Mouse (Mus musculus) liver, adult 2 months (tissue): ENCODE data around the gene Lhpp. TPM values are rescaled to one million over a fixed set of nuclear protein-coding genes. Genes with fewer than 3 reads are reported as not detected.

ENCODE experiments used
- DNase-seq: peaks from one replicate; pipeline ENCODE4 v3.0.0-alpha.2; 2011; ENCODE audit warnings: low read depth, low spot score; ENCODE audit errors: extremely low read depth
- H3K27ac ChIP-seq: fragments of 200-500 bp; replicated peaks from 2 replicates; pipeline ENCODE4 v1.5.1; 2012; ENCODE audit warnings: low read depth, mild to moderate bottlenecking, control low read depth, inconsistent platforms, low read length; ENCODE audit not compliant: insufficient read depth
- H3K27me3 ChIP-seq: fragments of 200-500 bp; 2 replicates; pipeline ENCODE4 v1.6.1; 2012; ENCODE audit warnings: mild to moderate bottlenecking, moderate library complexity, low read length, inconsistent platforms; ENCODE audit not compliant: control insufficient read depth, insufficient read depth
- H3K36me3 ChIP-seq: fragments of 200-500 bp; 2 replicates; pipeline ENCODE4 v1.6.1; 2012; ENCODE audit warnings: low read length, inconsistent platforms; ENCODE audit not compliant: control insufficient read depth, insufficient read depth
- H3K4me1 ChIP-seq: fragments of 200-500 bp; 2 replicates; pipeline ENCODE4 v1.6.1; 2011; ENCODE audit warnings: low read length; ENCODE audit not compliant: control insufficient read depth, insufficient read depth
- H3K4me3 ChIP-seq: fragments of 200-500 bp; 2 replicates; pipeline ENCODE4 v1.5.1; 2011; ENCODE audit warnings: low read depth, mild to moderate bottlenecking, control low read depth, low read length, moderate library complexity; ENCODE audit not compliant: insufficient read depth
- H3K79me2 ChIP-seq: fragments of 200-500 bp; 2 replicates; pipeline ENCODE4 v1.6.1; 2012; ENCODE audit warnings: inconsistent platforms, mild to moderate bottlenecking, low read length, moderate library complexity; ENCODE audit not compliant: control insufficient read depth, insufficient read depth
- H3K9ac ChIP-seq: fragments of 200-500 bp; 2 replicates; pipeline ENCODE4 v1.6.1; 2012; ENCODE audit warnings: low read depth, mild to moderate bottlenecking, control low read depth, inconsistent platforms, low read length
- CTCF ChIP-seq: fragments of 200-500 bp; IDR thresholded peaks from 2 replicates; pipeline ENCODE4 v1.5.1; 2011; ENCODE audit warnings: low read depth, low read length, control low read depth
- POLR2A ChIP-seq: fragments of 200-500 bp; IDR thresholded peaks from 2 replicates; pipeline ENCODE4 v1.6.1; 2011; ENCODE audit warnings: low read length, control low read depth; ENCODE audit not compliant: insufficient read depth; ENCODE audit errors: extremely low read depth
- WGBS: fragments of 180-500 bp; shearing (Covaris S2); methylation state at CpG from one replicate; pipeline ENCODE4 v1.1.7; 2018; 5-methylcytosine and 5-hydroxymethylcytosine counted together
- polyA plus RNA-seq: library from polyadenylated mRNA; depleted of rRNA; stranded (reverse); fragments of >200 nt; gene quantifications from 2 replicates; pipeline ENCODE4 v1.2.3, GENCODE M21; 2012; rRNA removed
- total RNA-seq: library from RNA; depleted of rRNA; stranded (reverse); fragments of >200 nt; gene quantifications from 2 replicates; pipeline ENCODE4 v1.2.3, GENCODE M21; 2014; rRNA removed

Lhpp gene
- total and polyA plus RNA-seq, 2 experiments, result 60.2 to 137 TPM

DNA sequence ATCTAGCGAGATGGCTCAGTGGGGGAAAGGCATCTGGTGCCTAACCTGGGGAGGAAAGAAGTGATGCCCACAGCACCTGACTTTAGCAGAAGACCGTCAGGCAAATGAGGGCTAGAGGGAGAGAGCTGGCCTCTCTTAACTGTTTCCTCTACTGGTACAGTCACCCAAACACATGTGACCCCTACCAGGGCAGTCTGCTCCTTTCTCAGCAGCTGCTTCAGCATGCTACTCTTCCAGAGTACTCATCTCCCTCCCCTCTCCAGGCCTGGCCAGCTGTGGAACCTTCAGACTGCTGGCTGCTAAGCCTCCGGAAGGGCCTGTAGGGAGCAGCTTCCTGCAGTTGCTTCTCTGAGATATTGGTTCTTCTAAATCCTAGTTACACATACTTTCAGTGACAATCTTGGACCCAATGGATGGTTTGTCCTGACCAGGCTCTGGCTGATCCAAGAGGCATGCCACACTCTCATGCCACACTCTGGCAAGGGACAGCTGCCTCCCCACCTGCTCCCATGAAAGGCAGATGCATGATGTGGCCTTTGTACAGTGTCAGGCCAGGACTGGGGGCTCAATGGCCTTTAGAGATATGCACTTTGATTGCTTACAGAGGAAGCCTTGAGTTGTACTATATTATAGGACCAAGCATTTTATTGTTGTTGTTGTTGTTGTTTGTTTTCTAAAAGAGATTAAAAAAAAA lies 137.8 kb downstream of the Lhpp start:
- H3K27ac ChIP-seq, result no peak overlapping the region
- no peaks in the 10 kb centered on the region for H3K27me3 ChIP-seq
- H3K9ac ChIP-seq, result no peak overlapping the region
- H3K36me3 ChIP-seq, result no peaks in the 10 kb centered on the region
- 79% methylated on average over 3 of the region's 3 CpGs for WGBS
- no peaks in the 10 kb centered on the region for H3K4me1 ChIP-seq
- no peak overlapping the region for H3K4me3 ChIP-seq
- DNase-seq, result no peak
- no peaks in the 10 kb centered on the region for H3K79me2 ChIP-seq
- TF ChIP-seq POLR2A (no peak), CTCF (no peak)

DNA sequence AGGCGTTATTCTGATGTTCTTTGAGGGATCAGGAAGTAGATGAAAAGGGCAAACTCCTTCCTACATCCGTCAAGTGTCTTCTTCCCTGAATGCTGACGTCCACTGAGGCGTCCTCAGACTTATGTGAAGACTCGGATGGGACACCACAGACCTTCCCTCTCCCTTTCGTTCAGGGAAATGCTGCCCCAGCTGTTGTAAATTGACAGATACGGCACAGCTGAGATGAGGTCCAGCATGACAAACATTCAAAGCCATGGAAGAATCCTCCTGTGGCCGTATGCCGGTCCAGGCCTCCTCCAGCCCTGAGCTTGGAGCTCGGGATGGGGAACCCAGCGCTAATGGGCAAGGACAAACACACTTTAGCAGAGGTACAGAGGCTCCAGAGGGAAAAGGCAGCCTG lies 139.1 kb downstream of the Lhpp start:
- no peaks in the 10 kb centered on the region for H3K79me2 ChIP-seq
- no peaks in the 10 kb centered on the region for H3K4me1 ChIP-seq
- H3K27ac ChIP-seq, result no peak overlapping the region
- no peaks in the 10 kb centered on the region for H3K36me3 ChIP-seq
- DNase-seq, result no peak
- H3K9ac ChIP-seq, result no peak overlapping the region
- TF ChIP-seq CTCF (no peak), POLR2A (no peak)
- no peaks in the 10 kb centered on the region for H3K27me3 ChIP-seq
- no peak overlapping the region for H3K4me3 ChIP-seq
- 95% methylated on average over 11 of the region's 11 CpGs for WGBS

DNA sequence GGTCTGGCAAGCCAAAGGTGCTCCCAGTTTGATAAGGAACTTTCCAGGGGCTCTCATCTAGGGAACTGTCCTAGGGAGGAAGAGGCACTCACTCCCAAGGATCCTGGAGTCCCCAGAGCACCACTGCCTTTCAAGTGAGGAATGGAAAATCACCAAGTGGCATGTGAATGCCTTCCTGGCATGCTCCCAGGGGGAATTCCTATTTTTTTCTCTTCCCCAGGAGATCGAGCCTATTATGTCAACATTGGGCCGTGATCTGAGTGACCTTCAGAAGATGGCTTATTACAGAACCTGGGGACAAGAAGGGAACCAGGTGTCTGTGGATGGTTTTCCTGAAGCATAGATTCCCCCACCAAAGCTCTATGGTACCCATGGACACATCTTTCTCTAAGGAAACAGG lies 141.3 kb downstream of the Lhpp start:
- DNase-seq, result no peak
- H3K27ac ChIP-seq, result no peak overlapping the region

GRCm38 (mm10) chr7:132753518-132754388 lies 143.3 kb downstream of the Lhpp start:
- no peak overlapping the region for H3K27ac ChIP-seq
- H3K9ac ChIP-seq, result no peak overlapping the region
- WGBS, result 85% methylated on average over 4 of the region's 4 CpGs
- H3K4me1 ChIP-seq, result no peaks in the 10 kb centered on the region
- H3K27me3 ChIP-seq, result no peaks in the 10 kb centered on the region
- DNase-seq, result no peak
- peaks cover 5% of the 10 kb centered on the region; the same call in 1 of the 2 replicates for H3K36me3 ChIP-seq
- H3K4me3 ChIP-seq, result no peak overlapping the region
- no peak for TF ChIP-seq POLR2A
- no peak for TF ChIP-seq CTCF
- no peaks in the 10 kb centered on the region; the same call in 1 of the 2 replicates for H3K79me2 ChIP-seq

More for the DNA sequence above, 141.3 kb downstream of the Lhpp start:
- Histone ChIP-seq H3K36me3 (no peaks in the 10 kb centered on the region), H3K27me3 (no peaks in the 10 kb centered on the region), H3K4me3 (no peak overlapping the region), H3K9ac (no peak overlapping the region), H3K79me2 (no peaks in the 10 kb centered on the region; the same call in 1 of the 2 replicates), H3K4me1 (no peaks in the 10 kb centered on the region)
- no peak for TF ChIP-seq CTCF
- no peak for TF ChIP-seq POLR2A
- WGBS, result 31% methylated on average over 2 of the region's 2 CpGs

- H3K27ac ChIP-seq, result no peak overlapping the region
- H3K36me3 ChIP-seq, result peaks cover 8% of the 10 kb centered on the region
- WGBS, result 84% methylated on average over 3 of the region's 3 CpGs
- H3K4me1 ChIP-seq, result no peaks in the 10 kb centered on the region
- H3K79me2 ChIP-seq, result no peaks in the 10 kb centered on the region; the same call in 1 of the 2 replicates
- no peak overlapping the region for H3K4me3 ChIP-seq
- no peak for TF ChIP-seq CTCF
- no peak for TF ChIP-seq POLR2A
- no peak for DNase-seq
- H3K27me3 ChIP-seq, result no peaks in the 10 kb centered on the region
- no peak overlapping the region for H3K9ac ChIP-seq
Observed at GRCm38 (mm10) chr7:132754389-132754750, 143.9 kb downstream of the Lhpp start.

Other genes with a start within 250 kb of the Lhpp start
- gene Oat, start 34.2 kb upstream of the Lhpp start, total RNA-seq, result 1,118 and 1,626 TPM in 2 replicates
- gene Oat, start 34.2 kb upstream of the Lhpp start, polyA plus RNA-seq, result 1,069 and 1,820 TPM in 2 replicates
- not detected in 2 replicates for gene Nkx1-2, start 11.0 kb upstream of the Lhpp start, total RNA-seq
- gene Nkx1-2, start 11.0 kb upstream of the Lhpp start, polyA plus RNA-seq, result 0.04 TPM in 1 of 2 replicates, not detected in the other
- 4.3 and 7.6 TPM in 2 replicates for gene Fam53b, start 203.2 kb downstream of the Lhpp start, total RNA-seq
- 9.1 and 9.9 TPM in 2 replicates for gene Fam53b, start 203.2 kb downstream of the Lhpp start, polyA plus RNA-seq
- gene Eef1akmt2, start 242.0 kb downstream of the Lhpp start, total RNA-seq, result 16.4 and 21.8 TPM in 2 replicates
- gene Eef1akmt2, start 242.0 kb downstream of the Lhpp start, polyA plus RNA-seq, result 3.4 and 5.4 TPM in 2 replicates
- 23.7 and 26.0 TPM in 2 replicates for gene Abraxas2, start 248.6 kb downstream of the Lhpp start, total RNA-seq
- gene Abraxas2, start 248.6 kb downstream of the Lhpp start, polyA plus RNA-seq, result 7.9 and 8.5 TPM in 2 replicates